Mouse (Mus musculus) MEL (cell line): Measurements from ENCODE around the gene Pcdh9. TPM values are rescaled to one million over a fixed set of nuclear protein-coding genes. Genes with fewer than 3 reads are reported as not detected.

Experiments
- DNase-seq: peaks from one replicate; pipeline ENCODE4 v3.0.0; 2011; ENCODE audit warnings: low read depth, low spot score
- H3K27ac ChIP-seq: 2 replicates; pipeline ENCODE4 v1.5.1; 2012; ENCODE audit warnings: low read depth, mild to moderate bottlenecking, control low read depth, low read length, moderate library complexity; ENCODE audit not compliant: control insufficient read depth
- H3K27me3 ChIP-seq, 2 experiments: fragments of 150-350 bp in 1 of 2; sonication (generic) in 1 of 2; 2 replicates each; pipeline ENCODE4 v1.6.1; 2012; ENCODE audit warnings: low read length in 2 of 2, mild to moderate bottlenecking in 2 of 2, improper control_type of control experiment in 1 of 2, moderate library complexity in 1 of 2; ENCODE audit not compliant: insufficient read depth in 2 of 2, control insufficient read depth in 1 of 2
- H3K36me3 ChIP-seq, 2 experiments: 2 replicates each; pipeline ENCODE4 v1.6.1; 2012 to 2014; ENCODE audit warnings: low read length in 2 of 2, improper control_type of control experiment in 1 of 2, inconsistent platforms in 1 of 2, mild to moderate bottlenecking in 1 of 2; ENCODE audit not compliant: insufficient read depth in 2 of 2, control insufficient read depth in 1 of 2
- H3K4me1 ChIP-seq, 2 experiments: fragments of 150-350 bp in 1 of 2; sonication (generic) in 1 of 2; 2 replicates each; pipeline ENCODE4 v1.6.1; 2012; ENCODE audit warnings: low read length in 2 of 2, improper control_type of control experiment in 1 of 2, mild to moderate bottlenecking in 1 of 2; ENCODE audit not compliant: insufficient read depth in 2 of 2, control insufficient read depth in 1 of 2
- H3K4me3 ChIP-seq, 2 experiments: fragments of 150-350 bp in 1 of 2; sonication (generic) in 1 of 2; 2 replicates each; pipeline ENCODE4 v1.5.1; 2012; ENCODE audit warnings: low read depth in 2 of 2, low read length in 2 of 2, mild to moderate bottlenecking in 2 of 2, moderate library complexity in 2 of 2, control low read depth in 1 of 2, improper control_type of control experiment in 1 of 2; ENCODE audit not compliant: control insufficient read depth in 1 of 2, insufficient read depth in 1 of 2
- H3K79me2 ChIP-seq: 2 replicates; pipeline ENCODE4 v1.6.1; 2012; ENCODE audit warnings: mild to moderate bottlenecking, low read length, moderate library complexity; ENCODE audit not compliant: control insufficient read depth, poor library complexity, insufficient read depth
- H3K9ac ChIP-seq: 2 replicates; pipeline ENCODE4 v1.6.1; 2012; ENCODE audit warnings: low read depth, mild to moderate bottlenecking, control low read depth, low read length, moderate library complexity; ENCODE audit not compliant: control insufficient read depth, poor library complexity, severe bottlenecking
- H3K9me3 ChIP-seq: fragments of 150-350 bp; sonication (generic); replicated peaks from 2 replicates; pipeline ENCODE4 v1.6.1; 2012; ENCODE audit warnings: mild to moderate bottlenecking, low read length, improper control_type of control experiment, moderate library complexity; ENCODE audit not compliant: insufficient read depth
- BHLHE40 ChIP-seq: IDR thresholded peaks from 2 replicates; pipeline ENCODE4 v1.6.1; 2012; ENCODE audit warnings: low read depth, mild to moderate bottlenecking, inconsistent platforms, low read length, improper control_type of control experiment, borderline replicate concordance
- CHD1 ChIP-seq: IDR thresholded peaks from 2 replicates; pipeline ENCODE4 v1.6.1; 2012; ENCODE audit warnings: low read depth, mild to moderate bottlenecking, inconsistent platforms, low read length, improper control_type of control experiment
- CTCF ChIP-seq, 3 experiments: IDR thresholded peaks in 2 of 3; conservative IDR thresholded peaks in 1 of 3; 2 replicates each; pipeline ENCODE4 v1.5.1; 2011 to 2012; ENCODE audit warnings: low read length in 3 of 3, low read depth in 2 of 3, mild to moderate bottlenecking in 2 of 3, improper control_type of control experiment in 1 of 3, inconsistent platforms in 1 of 3, mixed read lengths in 1 of 3, moderate library complexity in 1 of 3; ENCODE audit not compliant: control insufficient read depth in 1 of 3, insufficient read depth in 1 of 3, poor library complexity in 1 of 3, severe bottlenecking in 1 of 3
- ELF1 ChIP-seq: IDR thresholded peaks from 2 replicates; pipeline ENCODE4 v1.6.1; 2014; ENCODE audit warnings: low read depth, mild to moderate bottlenecking, inconsistent platforms, low read length, improper control_type of control experiment, moderate library complexity
- GABPA ChIP-seq: IDR thresholded peaks from 2 replicates; pipeline ENCODE4 v1.6.1; 2012; ENCODE audit warnings: low read depth, mild to moderate bottlenecking, inconsistent platforms, low read length, improper control_type of control experiment, moderate library complexity
- JUND ChIP-seq: IDR thresholded peaks from 2 replicates; pipeline ENCODE4 v1.6.1; 2011; ENCODE audit warnings: low read depth, mild to moderate bottlenecking, improper control_type of control experiment, low read length
- MAFK ChIP-seq: IDR thresholded peaks from 2 replicates; pipeline ENCODE4 v1.6.1; 2011; ENCODE audit warnings: low read depth, mild to moderate bottlenecking, low read length, improper control_type of control experiment, borderline replicate concordance
- MAZ ChIP-seq: IDR thresholded peaks from 2 replicates; pipeline ENCODE4 v1.6.1; 2012; ENCODE audit warnings: low read depth, mild to moderate bottlenecking, inconsistent platforms, low read length, improper control_type of control experiment
- MEF2A ChIP-seq: IDR thresholded peaks from 2 replicates; pipeline ENCODE4 v1.6.1; 2014; ENCODE audit warnings: low read depth, mild to moderate bottlenecking, inconsistent platforms, low read length, improper control_type of control experiment; ENCODE audit not compliant: poor library complexity, insufficient replicate concordance, severe bottlenecking; ENCODE audit errors: extremely low read depth
- MXI1 ChIP-seq: IDR thresholded peaks from 2 replicates; pipeline ENCODE4 v1.6.1; 2011; ENCODE audit warnings: mild to moderate bottlenecking, low read depth, low read length, improper control_type of control experiment
- MYB ChIP-seq: IDR thresholded peaks from 2 replicates; pipeline ENCODE4 v1.6.1; 2011; ENCODE audit warnings: mild to moderate bottlenecking, low read depth, low read length, improper control_type of control experiment
- NRF1 ChIP-seq: IDR thresholded peaks from 2 replicates; pipeline ENCODE4 v1.6.1; 2014; ENCODE audit warnings: low read depth, mild to moderate bottlenecking, inconsistent platforms, low read length, improper control_type of control experiment, moderate library complexity; ENCODE audit not compliant: poor library complexity, insufficient read depth, severe bottlenecking
- POLR2A ChIP-seq, 2 experiments: IDR thresholded peaks; 2 replicates each; pipeline ENCODE4 v1.6.1; 2011 to 2012; ENCODE audit warnings: low read length in 2 of 2, mild to moderate bottlenecking in 2 of 2, control low read depth in 1 of 2, improper control_type of control experiment in 1 of 2, low read depth in 1 of 2, moderate library complexity in 1 of 2; ENCODE audit not compliant: control insufficient read depth in 1 of 2, insufficient read depth in 1 of 2, poor library complexity in 1 of 2
- POLR2AphosphoS2 ChIP-seq: IDR thresholded peaks from 2 replicates; pipeline ENCODE4 v1.6.1; 2011; ENCODE audit warnings: low read length, improper control_type of control experiment
- POLR2AphosphoS5 ChIP-seq: IDR thresholded peaks from 2 replicates; pipeline ENCODE4 v1.6.1; 2012; ENCODE audit warnings: low read depth, borderline replicate concordance, mild to moderate bottlenecking, inconsistent platforms, low read length, moderate library complexity, mixed read lengths
- RCOR1 ChIP-seq: IDR thresholded peaks from 2 replicates; pipeline ENCODE4 v1.6.1; 2012; ENCODE audit warnings: low read depth, mild to moderate bottlenecking, inconsistent platforms, low read length, improper control_type of control experiment
- SIN3A ChIP-seq: IDR thresholded peaks from 2 replicates; pipeline ENCODE4 v1.6.1; 2012; ENCODE audit warnings: low read length, improper control_type of control experiment, inconsistent platforms
- SMC3 ChIP-seq: IDR thresholded peaks from 2 replicates; pipeline ENCODE4 v1.6.1; 2011; ENCODE audit warnings: low read depth, low read length, improper control_type of control experiment
- TCF12 ChIP-seq: IDR thresholded peaks from 2 replicates; pipeline ENCODE4 v1.6.1; 2014; ENCODE audit warnings: low read depth, mild to moderate bottlenecking, inconsistent platforms, low read length, improper control_type of control experiment, moderate library complexity
- USF1 ChIP-seq: IDR thresholded peaks from 2 replicates; pipeline ENCODE4 v1.6.1; 2014; ENCODE audit warnings: low read depth, mild to moderate bottlenecking, inconsistent platforms, low read length, improper control_type of control experiment, moderate library complexity
- USF2 ChIP-seq, 2 experiments: IDR thresholded peaks; 2 replicates each; pipeline ENCODE4 v1.6.1; 2011 to 2012; ENCODE audit warnings: improper control_type of control experiment in 2 of 2, low read length in 2 of 2, borderline replicate concordance in 1 of 2, inconsistent platforms in 1 of 2, low read depth in 1 of 2, mild to moderate bottlenecking in 1 of 2; ENCODE audit not compliant: insufficient read depth in 1 of 2
- ZKSCAN1 ChIP-seq: IDR thresholded peaks from 2 replicates; pipeline ENCODE4 v1.6.1; 2012; ENCODE audit warnings: low read depth, mild to moderate bottlenecking, inconsistent platforms, low read length, improper control_type of control experiment, moderate library complexity
- ZMIZ1 ChIP-seq: IDR thresholded peaks from 2 replicates; pipeline ENCODE4 v1.6.1; 2012; ENCODE audit warnings: low read depth, mild to moderate bottlenecking, inconsistent platforms, low read length, improper control_type of control experiment, moderate library complexity
- ZNF384 ChIP-seq: IDR thresholded peaks from 2 replicates; pipeline ENCODE4 v1.6.1; 2012; ENCODE audit warnings: low read depth, mild to moderate bottlenecking, inconsistent platforms, low read length, improper control_type of control experiment
- polyA plus RNA-seq, 2 experiments: library from polyadenylated mRNA; stranded (reverse) in 1 of 2; unstranded in 1 of 2; fragments of >175 nt in 1 of 2; fragments of >200 nt in 1 of 2; gene quantifications; 2 replicates each; pipeline versions ENCODE4 v1.2.1 to v1.2.4; 2012; ENCODE audit warnings: low replicate concordance in 2 of 2, low read depth in 1 of 2; ENCODE audit not compliant: insufficient read length in 2 of 2, insufficient read depth in 1 of 2, missing spikeins in 1 of 2
- total RNA-seq: library from RNA; depleted of rRNA; stranded (reverse); fragments of 300-350 nt; gene quantifications from 2 replicates; pipeline ENCODE4 v1.2.3, GENCODE M21; 2012

Gene Pcdh9
- total and polyA plus RNA-seq, 3 experiments: not detected

DNA sequence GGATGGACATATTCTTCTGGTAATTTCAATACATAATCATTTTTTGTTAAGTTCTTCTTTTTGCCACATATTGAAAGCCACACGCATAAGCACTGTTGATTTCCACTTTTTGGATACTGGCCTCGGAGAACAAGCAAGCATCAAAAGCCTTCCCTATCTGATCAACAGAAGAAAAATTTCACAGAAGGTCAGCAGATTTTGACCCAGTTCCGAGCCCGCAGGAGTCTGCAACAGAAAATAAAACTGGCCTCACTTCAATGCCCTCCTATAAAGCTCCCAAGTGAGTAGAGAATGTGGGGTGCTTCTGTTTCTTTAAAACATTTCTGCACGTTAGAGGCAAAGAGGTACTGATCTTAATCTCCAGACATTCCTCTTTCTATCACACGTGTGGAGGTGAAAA lies 63.3 kb downstream of the Pcdh9 start:
- H3K27me3 ChIP-seq: no peaks in the 10 kb centered on the region
- no peak overlapping the region for H3K9ac ChIP-seq
- no peak overlapping the region for H3K4me3 ChIP-seq
- no peak for TF ChIP-seq USF1
- no peak for TF ChIP-seq NRF1
- no peak for TF ChIP-seq SMC3
- TF ChIP-seq CTCF (IDR thresholded peaks at IDR 0.05 in 2 of 3, conservative IDR thresholded peaks at IDR 0.05 in 1 of 3; ENCODE audit: control insufficient read depth in 1 of 3, insufficient read depth in 1 of 3, low read depth in 2 of 3, low read length in 3 of 3, poor library complexity in 1 of 3, severe bottlenecking in 1 of 3): no peak
- TF ChIP-seq ZKSCAN1: no peak
- TF ChIP-seq ZMIZ1: no peak
- no peak for TF ChIP-seq POLR2AphosphoS5
- TF ChIP-seq JUND: no peak
- no peak for TF ChIP-seq MEF2A
- no peak for TF ChIP-seq POLR2A (IDR thresholded peaks at IDR 0.05; ENCODE audit: control insufficient read depth in 1 of 2, insufficient read depth in 1 of 2, low read depth in 1 of 2, low read length in 2 of 2, poor library complexity in 1 of 2)
- no peak for TF ChIP-seq POLR2AphosphoS2
- TF ChIP-seq MYB: no peak
- no peak for TF ChIP-seq MXI1
- no peak for TF ChIP-seq USF2 (IDR thresholded peaks at IDR 0.05; ENCODE audit: borderline replicate concordance in 1 of 2, insufficient read depth in 1 of 2, low read depth in 1 of 2, low read length in 2 of 2)
- no peak for TF ChIP-seq BHLHE40
- no peak for TF ChIP-seq SIN3A
- TF ChIP-seq ZNF384: no peak
- no peaks in the 10 kb centered on the region; a peak in 1 of 4 replicates for H3K36me3 ChIP-seq
- H3K9me3 ChIP-seq: no peaks in the 10 kb centered on the region
- no peak for DNase-seq
- H3K4me1 ChIP-seq: no peaks in the 10 kb centered on the region
- H3K79me2 ChIP-seq: no peaks in the 10 kb centered on the region
- H3K27ac ChIP-seq: no peak overlapping the region

GRCm38 (mm10) chr14:93826042-93826462 lies 64.4 kb downstream of the Pcdh9 start:
- Histone ChIP-seq H3K9ac (no peak overlapping the region), H3K27me3 (no peaks in the 10 kb centered on the region), H3K79me2 (no peaks in the 10 kb centered on the region), H3K4me3 (no peak overlapping the region), H3K27ac (no peak overlapping the region), H3K9me3 (no peaks in the 10 kb centered on the region), H3K4me1 (no peaks in the 10 kb centered on the region), H3K36me3 (no peaks in the 10 kb centered on the region; a peak in 1 of 4 replicates)
- TF ChIP-seq POLR2A (IDR thresholded peaks at IDR 0.05; ENCODE audit: control insufficient read depth in 1 of 2, insufficient read depth in 1 of 2, low read depth in 1 of 2, low read length in 2 of 2, poor library complexity in 1 of 2) (no peak), ZMIZ1 (no peak), MYB (no peak), MAZ (no peak), MAFK (no peak), JUND (no peak), TCF12 (no peak), RCOR1 (no peak), ELF1 (no peak), CHD1 (no peak), POLR2AphosphoS5 (no peak), ZKSCAN1 (no peak), POLR2AphosphoS2 (no peak), USF1 (no peak), CTCF (IDR thresholded peaks at IDR 0.05 in 2 of 3, conservative IDR thresholded peaks at IDR 0.05 in 1 of 3; ENCODE audit: control insufficient read depth in 1 of 3, insufficient read depth in 1 of 3, low read depth in 2 of 3, low read length in 3 of 3, poor library complexity in 1 of 3, severe bottlenecking in 1 of 3) (no peak), GABPA (no peak)
- no peak for DNase-seq
